Mouse (Mus musculus): ENCODE measurements around the gene Setd1b. TPM values are rescaled to one million over a fixed set of nuclear protein-coding genes. Genes with fewer than 3 reads are reported as not detected.

Setd1b gene
- polyA plus RNA-seq, 1 experiment, result 14.9 TPM

DNA sequence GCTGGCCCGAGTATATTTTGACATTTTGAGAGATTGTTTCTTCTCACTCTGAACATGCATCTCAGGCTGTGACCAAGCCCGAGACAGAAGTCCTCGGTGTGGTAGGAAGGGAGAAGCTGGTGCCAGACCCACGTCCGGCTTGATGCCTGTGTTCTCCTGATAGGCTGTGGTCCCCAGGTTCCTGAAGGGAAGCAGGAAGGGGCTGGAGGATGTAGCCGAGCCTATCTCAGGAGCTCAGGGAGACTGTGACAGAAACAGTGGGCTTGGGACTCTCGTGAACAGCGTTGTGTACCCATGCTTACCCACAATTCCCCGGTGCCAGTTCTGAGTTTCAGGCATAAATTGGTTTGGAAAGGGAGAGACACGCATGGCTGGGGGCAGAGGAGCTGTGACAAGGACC is 23.2 kb upstream of the Setd1b start:
- Histone ChIP-seq H3K4me1 (ENCODE audit: control insufficient read depth, insufficient read depth, low read length) (no peaks in the 10 kb centered on the region), H3K27me3 (ENCODE audit: control insufficient read depth, insufficient read depth, low read length) (no peaks in the 10 kb centered on the region), H3K4me3 (replicated peaks; ENCODE audit: insufficient read depth, low read depth, low read length) (no peak overlapping the region), H3K27ac (ENCODE audit: insufficient read depth, low read length) (no peak overlapping the region)
- WGBS, result 52% methylated on average over 10 of the region's 10 CpGs
- DNase-seq, result no peak
- TF ChIP-seq CTCF (IDR thresholded peaks at IDR 0.05; ENCODE audit: borderline replicate concordance, insufficient read depth, low read depth, low read length), result no peak
- TF ChIP-seq POLR2A (IDR thresholded peaks at IDR 0.05; ENCODE audit: borderline replicate concordance, insufficient read depth, low read length), result no peak

DNA sequence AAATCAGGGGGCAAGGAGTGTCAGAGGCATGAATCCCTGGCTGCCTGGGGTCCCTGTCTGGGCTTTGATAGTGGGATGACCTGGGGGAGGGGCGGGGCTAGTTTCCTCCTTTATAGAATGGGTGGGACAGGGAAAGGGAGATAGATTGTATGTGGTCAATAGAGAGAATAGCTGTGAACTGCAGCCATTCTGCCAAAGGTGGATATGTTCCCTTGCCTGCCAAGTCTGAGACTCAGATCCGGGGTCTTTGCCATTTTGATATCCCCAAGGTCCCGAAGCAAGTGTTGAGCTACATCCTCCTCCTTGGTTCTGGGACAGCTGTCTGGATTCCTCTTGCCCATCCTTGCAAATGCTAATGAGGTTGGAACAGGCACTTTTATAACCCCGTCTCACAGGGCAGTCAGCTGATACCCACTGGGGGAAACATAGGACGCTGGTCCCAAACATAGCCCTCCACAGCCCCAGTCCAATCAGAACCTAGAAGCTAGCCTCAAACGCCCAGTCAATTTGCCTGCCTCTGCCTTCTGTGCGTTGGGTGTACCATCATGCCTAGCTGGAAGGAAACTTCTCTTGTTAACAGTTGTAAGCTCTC is 21.3 kb upstream of the Setd1b start:
- Histone ChIP-seq H3K4me1 (ENCODE audit: control insufficient read depth, insufficient read depth, low read length) (no peaks in the 10 kb centered on the region), H3K27me3 (ENCODE audit: control insufficient read depth, insufficient read depth, low read length) (no peaks in the 10 kb centered on the region), H3K27ac (ENCODE audit: insufficient read depth, low read length) (no peak overlapping the region), H3K4me3 (replicated peaks; ENCODE audit: insufficient read depth, low read depth, low read length) (no peak overlapping the region)
- no peak for DNase-seq
- WGBS, result 46% methylated on average over 7 of the region's 7 CpGs
- TF ChIP-seq CTCF (IDR thresholded peaks at IDR 0.05; ENCODE audit: borderline replicate concordance, insufficient read depth, low read depth, low read length), result no peak
- no peak for TF ChIP-seq POLR2A (IDR thresholded peaks at IDR 0.05; ENCODE audit: borderline replicate concordance, insufficient read depth, low read length)

DNA sequence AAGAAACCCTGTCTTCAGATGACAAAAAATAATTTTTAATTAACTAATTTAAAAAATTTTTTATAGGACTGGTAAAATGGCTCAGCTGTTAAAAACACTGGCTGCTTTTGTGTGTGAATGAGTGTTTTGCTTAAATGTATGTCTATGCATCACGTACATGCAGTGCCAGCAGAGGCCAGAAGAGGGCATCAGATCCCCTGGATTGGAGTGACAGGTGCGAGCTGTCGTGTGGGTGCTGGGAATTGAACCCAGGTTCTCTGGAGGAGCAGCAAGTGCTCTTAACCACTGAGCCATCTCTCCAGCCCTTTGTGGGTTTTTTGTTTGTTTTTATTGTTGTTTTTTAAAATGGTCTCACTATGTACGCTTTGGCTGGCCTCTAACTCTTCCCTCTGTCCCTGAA is 19.8 kb upstream of the Setd1b start:
- no peaks in the 10 kb centered on the region for H3K27me3 ChIP-seq (ENCODE audit: control insufficient read depth, insufficient read depth, low read length)
- H3K4me3 ChIP-seq (replicated peaks; ENCODE audit: insufficient read depth, low read depth, low read length), result no peak overlapping the region
- H3K4me1 ChIP-seq (ENCODE audit: control insufficient read depth, insufficient read depth, low read length), result no peaks in the 10 kb centered on the region
- no peak overlapping the region for H3K27ac ChIP-seq (ENCODE audit: insufficient read depth, low read length)
- TF ChIP-seq CTCF (IDR thresholded peaks at IDR 0.05; ENCODE audit: borderline replicate concordance, insufficient read depth, low read depth, low read length), result peak; percentile 47; the same call in 1 of the 2 replicates
- TF ChIP-seq POLR2A (IDR thresholded peaks at IDR 0.05; ENCODE audit: borderline replicate concordance, insufficient read depth, low read length), result no peak
- peak in 1 of 2 experiments; percentile 33 for DNase-seq
- 88% methylated on average over 4 of the region's 4 CpGs for WGBS

DNA sequence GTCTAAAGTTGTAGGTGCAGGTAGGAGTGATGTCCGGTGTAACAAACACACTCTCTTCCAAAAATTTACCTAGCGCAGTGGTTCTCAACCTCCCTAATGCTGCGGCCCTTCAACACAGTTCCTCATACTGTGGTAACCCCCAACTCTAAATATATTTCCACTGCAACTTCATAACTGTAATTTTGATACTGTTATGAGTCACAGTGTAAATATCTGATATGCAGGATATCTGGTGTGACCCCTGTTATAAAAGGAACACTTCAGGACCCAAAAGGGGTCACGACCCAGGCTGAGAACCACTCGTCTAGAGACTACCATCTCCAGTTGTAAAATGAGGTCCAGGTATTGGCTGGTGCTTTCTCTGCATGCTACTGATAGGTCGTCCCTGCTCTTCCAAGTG is 16.9 kb upstream of the Setd1b start:
- Histone ChIP-seq H3K27me3 (ENCODE audit: control insufficient read depth, insufficient read depth, low read length) (no peaks in the 10 kb centered on the region), H3K27ac (ENCODE audit: insufficient read depth, low read length) (no peak overlapping the region), H3K4me3 (replicated peaks; ENCODE audit: insufficient read depth, low read depth, low read length) (no peak overlapping the region), H3K4me1 (ENCODE audit: control insufficient read depth, insufficient read depth, low read length) (no peaks in the 10 kb centered on the region)
- TF ChIP-seq POLR2A (IDR thresholded peaks at IDR 0.05; ENCODE audit: borderline replicate concordance, insufficient read depth, low read length), result no peak
- TF ChIP-seq CTCF (IDR thresholded peaks at IDR 0.05; ENCODE audit: borderline replicate concordance, insufficient read depth, low read depth, low read length), result no peak
- 89% methylated on average over 6 of the region's 6 CpGs for WGBS
- no peak for DNase-seq

DNA sequence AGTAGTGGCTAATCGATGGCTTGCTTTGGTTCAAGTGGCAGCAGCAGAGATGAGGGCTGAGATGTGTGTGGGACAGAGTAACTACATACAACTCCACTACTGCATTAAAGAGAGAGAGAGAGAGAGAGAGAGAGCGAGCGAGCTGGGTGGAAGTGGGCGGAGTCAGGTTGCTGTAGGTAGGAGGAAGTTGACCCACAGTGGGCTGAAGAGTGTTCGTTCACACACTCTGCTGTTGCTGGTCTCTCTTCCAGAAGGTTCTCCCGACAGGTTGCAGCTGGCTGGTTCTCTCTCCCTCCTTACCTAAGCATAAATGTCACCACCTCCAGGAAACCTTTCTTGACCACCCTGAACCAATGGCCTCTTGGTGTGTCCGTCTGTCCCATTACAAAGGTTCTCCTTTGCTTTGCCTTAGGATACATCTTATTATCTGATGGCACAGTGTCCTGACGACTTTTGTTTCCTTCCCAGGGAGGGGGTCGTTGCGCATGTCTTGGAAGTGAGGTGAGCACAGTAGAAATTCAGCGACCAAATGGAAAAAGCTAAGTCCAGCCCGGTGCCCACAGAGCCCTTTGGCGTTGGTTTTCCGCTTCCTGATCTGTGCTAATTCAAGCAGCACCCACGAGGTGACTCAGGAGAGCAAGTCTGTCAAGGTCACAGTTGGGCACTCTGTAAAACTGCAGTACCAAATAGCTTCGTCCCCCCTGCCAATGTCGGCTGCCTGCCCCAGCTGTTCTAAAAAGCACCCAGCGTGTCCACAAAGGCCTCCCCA is 16.2 kb upstream of the Setd1b start:
- TF ChIP-seq CTCF (IDR thresholded peaks at IDR 0.05; ENCODE audit: borderline replicate concordance, insufficient read depth, low read depth, low read length) (no peak), POLR2A (IDR thresholded peaks at IDR 0.05; ENCODE audit: borderline replicate concordance, insufficient read depth, low read length) (no peak)
- no peaks in the 10 kb centered on the region for H3K27me3 ChIP-seq (ENCODE audit: control insufficient read depth, insufficient read depth, low read length)
- no peak for DNase-seq
- H3K4me1 ChIP-seq (ENCODE audit: control insufficient read depth, insufficient read depth, low read length), result no peaks in the 10 kb centered on the region
- H3K4me3 ChIP-seq (replicated peaks; ENCODE audit: insufficient read depth, low read depth, low read length), result no peak overlapping the region
- 71% methylated on average over 18 of the region's 18 CpGs for WGBS
- no peak overlapping the region for H3K27ac ChIP-seq (ENCODE audit: insufficient read depth, low read length)

DNA sequence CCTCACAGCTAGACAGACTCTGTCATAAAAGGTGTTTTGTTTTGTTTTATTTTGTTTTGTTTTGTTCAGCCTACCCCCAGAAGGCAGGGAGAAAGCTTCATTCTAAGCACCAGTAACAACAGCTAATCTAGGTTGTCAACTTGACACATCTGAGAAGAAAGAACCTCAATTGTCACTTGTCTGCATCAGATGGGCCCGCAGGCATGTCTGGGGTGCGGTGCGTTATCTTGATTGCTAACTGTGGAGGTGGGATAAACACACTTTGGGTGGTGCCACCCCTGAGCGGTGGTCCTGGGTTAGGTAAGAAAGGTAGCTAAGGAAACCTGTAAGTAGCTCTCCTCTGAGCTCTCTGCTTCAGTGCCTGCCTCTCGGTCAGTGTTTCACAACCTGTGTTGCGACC is 15.0 kb upstream of the Setd1b start:
- TF ChIP-seq CTCF (IDR thresholded peaks at IDR 0.05; ENCODE audit: borderline replicate concordance, insufficient read depth, low read depth, low read length) (no peak), POLR2A (IDR thresholded peaks at IDR 0.05; ENCODE audit: borderline replicate concordance, insufficient read depth, low read length) (no peak)
- H3K27ac ChIP-seq (ENCODE audit: insufficient read depth, low read length), result no peak overlapping the region
- DNase-seq, result no peak
- H3K27me3 ChIP-seq (ENCODE audit: control insufficient read depth, insufficient read depth, low read length), result no peaks in the 10 kb centered on the region
- H3K4me1 ChIP-seq (ENCODE audit: control insufficient read depth, insufficient read depth, low read length), result no peaks in the 10 kb centered on the region
- 87% methylated on average over 6 of the region's 6 CpGs for WGBS
- no peak overlapping the region for H3K4me3 ChIP-seq (replicated peaks; ENCODE audit: insufficient read depth, low read depth, low read length)

DNA sequence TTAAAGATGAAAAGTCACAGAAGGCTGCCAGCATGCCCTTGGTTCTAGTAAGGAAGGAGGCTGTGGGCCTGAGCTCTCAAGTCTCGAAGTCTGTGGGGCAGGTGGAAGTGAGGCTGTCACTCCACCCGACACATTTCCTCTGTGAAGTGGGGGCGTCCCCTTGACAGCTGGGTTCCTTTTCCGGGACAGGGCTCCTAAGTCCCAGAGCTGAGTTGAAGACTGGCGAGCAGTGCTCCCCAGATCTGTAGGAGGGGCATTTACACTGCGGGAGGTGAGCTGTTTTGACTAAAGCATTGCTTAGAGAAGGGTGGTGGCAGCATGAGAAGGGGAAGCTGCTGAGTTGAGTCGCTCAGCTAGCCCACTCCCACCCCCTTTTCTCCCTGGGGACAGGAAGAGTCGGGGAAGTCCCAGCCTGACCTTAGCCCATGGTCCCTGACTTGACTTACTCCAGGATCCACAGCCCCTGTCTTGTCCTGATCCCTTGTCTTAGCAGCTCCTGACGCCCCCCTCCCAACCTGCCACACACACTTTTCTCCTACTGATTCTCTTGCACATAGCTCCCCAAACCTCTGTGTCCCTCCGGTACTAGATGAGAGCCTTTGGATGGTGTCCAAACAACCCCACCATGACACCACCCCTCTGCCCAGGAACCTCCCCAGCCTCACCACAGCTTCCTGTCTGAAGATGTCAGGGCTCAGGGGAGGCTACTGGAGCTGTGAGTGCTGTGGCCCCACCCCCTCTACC is 13.4 kb upstream of the Setd1b start:
- TF ChIP-seq CTCF (IDR thresholded peaks at IDR 0.05; ENCODE audit: borderline replicate concordance, insufficient read depth, low read depth, low read length), result no peak
- no peak for TF ChIP-seq POLR2A (IDR thresholded peaks at IDR 0.05; ENCODE audit: borderline replicate concordance, insufficient read depth, low read length)
- Histone ChIP-seq H3K4me1 (ENCODE audit: control insufficient read depth, insufficient read depth, low read length) (peaks cover under 1% of the 10 kb centered on the region; the same call in 1 of the 2 replicates), H3K27me3 (ENCODE audit: control insufficient read depth, insufficient read depth, low read length) (no peaks in the 10 kb centered on the region), H3K27ac (ENCODE audit: insufficient read depth, low read length) (no peak overlapping the region), H3K4me3 (replicated peaks; ENCODE audit: insufficient read depth, low read depth, low read length) (no peak overlapping the region)
- no peak for DNase-seq
- 58% methylated on average over 10 of the region's 10 CpGs for WGBS

All from cerebellum, adult 2 months (tissue).